Mouse (Mus musculus) gastrocnemius, adult 8-10 months (tissue): ENCODE data around the gene Tbata. TPM values are rescaled to one million over a fixed set of nuclear protein-coding genes. Genes with fewer than 3 reads are reported as not detected.
A peak's percentile ranks its signal among the peaks of the same experiment; 100 is the strongest.

ENCODE experiments used
- DNase-seq, 2 experiments: peaks; one replicate each; pipeline ENCODE4 v3.0.0; 2022; ENCODE audit warnings: low spot score in 2 of 2
- microRNA-seq: library from miRNA; unstranded; fragments of <30 nt; microRNA quantifications from one replicate; pipeline ENCODE4 v1.2.0, GENCODE M21; 2022
- total RNA-seq, 4 experiments: library from RNA; stranded (reverse); gene quantifications; 2 replicates each; pipeline ENCODE4 v1.2.4; 2022

Gene Tbata
- total RNA-seq, 4 experiments from 2014 or later = not detected

DNA sequence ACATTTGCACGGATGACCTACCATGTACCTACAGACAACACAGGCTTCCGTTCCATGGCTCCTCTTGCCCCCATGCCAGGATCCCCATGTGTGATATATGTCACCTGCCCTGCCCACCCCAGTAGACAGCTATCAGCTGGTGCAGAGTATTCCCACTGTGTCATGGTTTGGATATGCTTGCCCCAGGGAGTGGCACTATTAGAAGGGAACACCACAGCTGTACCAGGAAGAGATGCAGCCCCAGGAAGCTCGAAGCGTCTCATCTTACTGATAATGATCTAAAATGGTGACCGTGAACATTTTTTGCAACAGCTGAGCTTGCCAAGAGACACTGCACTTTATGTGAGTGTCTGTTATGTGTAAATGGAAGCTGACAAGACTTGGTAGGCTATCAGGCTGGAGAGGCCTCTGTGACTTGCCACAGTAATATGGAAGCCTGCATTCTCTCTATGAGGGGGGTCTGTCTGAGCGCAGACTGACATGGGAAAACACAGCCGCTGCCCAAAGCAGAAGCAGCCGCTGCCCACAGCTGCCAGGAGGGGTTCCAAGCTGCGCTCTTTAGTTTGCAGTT, 36.4 kb downstream of the Tbata start:
- no peak for DNase-seq

- DNase-seq = no peak
These were observed 39.4 kb downstream of the Tbata start for GRCm38 (mm10) chr10:61211105-61211504.

GRCm38 (mm10) chr10:61211743-61212142, 40.0 kb downstream of the Tbata start:
- DNase-seq = no peak

DNA sequence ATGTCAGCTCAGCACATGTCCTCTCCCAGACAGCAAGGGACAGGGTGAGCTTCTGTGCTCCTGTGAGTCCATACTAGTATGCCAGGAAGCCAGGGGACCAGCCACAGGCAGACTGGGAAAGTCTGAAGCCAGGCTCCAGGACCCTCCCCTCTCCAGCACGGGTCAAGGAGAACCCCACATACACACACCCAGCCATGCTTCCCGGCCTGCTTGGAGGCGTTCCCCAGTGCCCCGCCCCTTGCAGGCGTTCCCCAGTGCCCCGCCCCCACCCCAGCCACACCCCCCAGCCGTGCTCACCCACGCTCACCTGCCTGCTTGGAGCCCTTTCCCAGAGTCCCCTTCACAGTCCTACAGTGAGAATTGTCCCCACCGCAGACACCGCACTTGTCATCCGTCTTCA, 41.1 kb downstream of the Tbata start:
- no peak for DNase-seq

DNA sequence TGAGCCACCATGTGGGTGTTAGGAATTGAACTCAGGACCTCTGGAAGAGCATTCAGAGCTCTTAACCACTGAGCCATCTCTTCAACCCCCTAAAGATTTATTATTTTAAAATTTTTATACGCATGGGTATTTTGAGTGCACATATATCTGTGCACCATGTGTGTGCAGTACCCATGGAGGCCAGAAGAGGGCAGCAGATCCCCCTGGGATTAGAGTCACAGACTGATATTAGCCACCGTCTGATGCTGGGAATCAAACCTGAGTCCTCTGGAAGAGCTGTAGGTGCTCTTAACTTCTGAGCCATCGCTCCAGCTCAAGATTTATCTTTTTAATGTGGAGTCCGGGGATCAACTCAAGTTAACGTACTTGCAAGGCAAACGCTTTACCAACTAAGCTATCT, 43.9 kb downstream of the Tbata start:
- no peak for DNase-seq

DNA sequence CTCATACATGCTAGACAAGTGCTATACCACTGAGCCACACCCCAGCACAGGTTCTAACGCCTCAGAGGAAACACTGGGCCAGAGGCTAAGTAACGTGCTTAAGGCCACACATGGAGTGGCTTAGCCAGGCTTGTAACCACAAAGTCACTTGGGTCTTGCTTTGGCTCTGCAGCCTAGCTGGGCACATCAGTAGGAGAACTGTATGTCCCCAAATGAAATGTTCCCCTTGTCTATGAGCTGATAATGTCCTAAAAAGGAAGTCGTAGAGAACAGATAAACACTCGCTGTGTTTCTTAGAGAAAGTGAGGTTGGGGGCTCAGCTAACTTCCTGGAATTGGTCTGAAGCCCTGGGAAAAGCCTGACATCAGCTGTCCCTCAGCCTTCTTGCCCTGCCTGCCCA, 44.4 kb downstream of the Tbata start:
- DNase-seq = no peak

- DNase-seq = no peak
These were observed 47.6 kb downstream of the Tbata start for GRCm38 (mm10) chr10:61219318-61219717.

DNA sequence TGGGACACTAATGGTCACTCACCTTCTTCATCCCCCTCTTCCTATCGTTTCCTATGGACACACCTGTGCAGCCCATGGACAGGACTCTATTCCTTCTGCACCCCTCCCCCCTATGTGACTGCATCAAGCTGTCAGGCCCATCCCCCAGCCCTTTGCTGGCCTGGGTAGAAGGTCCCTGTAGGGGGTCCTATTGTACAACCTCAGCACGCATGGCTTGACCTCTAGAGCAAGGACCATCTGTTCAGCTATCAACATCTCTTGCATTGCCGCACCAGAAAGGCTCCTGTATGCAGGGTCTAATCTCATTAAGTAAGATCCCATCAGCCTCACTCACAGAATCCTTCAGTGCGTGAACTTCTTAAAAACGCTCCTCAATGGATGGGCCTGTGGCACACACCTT, 53.9 kb downstream of the Tbata start:
- DNase-seq = no peak

- DNase-seq = no peak
These were observed 55.1 kb downstream of the Tbata start for GRCm38 (mm10) chr10:61226784-61227396.

GRCm38 (mm10) chr10:61231756-61232155, 60.0 kb downstream of the Tbata start:
- DNase-seq = no peak

GRCm38 (mm10) chr10:61232858-61233567, 61.3 kb downstream of the Tbata start:
- DNase-seq = peak in 1 of 2 experiments; percentile 46

- no peak for DNase-seq
These were observed 62.6 kb downstream of the Tbata start for GRCm38 (mm10) chr10:61234319-61234718.

- no peak for DNase-seq
These were observed 64.0 kb downstream of the Tbata start for GRCm38 (mm10) chr10:61235677-61236267.

GRCm38 (mm10) chr10:61236683-61237390, 65.1 kb downstream of the Tbata start:
- DNase-seq = no peak

- DNase-seq = no peak
These were observed 65.6 kb downstream of the Tbata start for GRCm38 (mm10) chr10:61237391-61237785.

Small RNA genes within 50 kb of the gene (microRNA-seq; reads per million reads assigned to microRNA genes)
- not detected for gene Gm44308

Other genes starting within 250 kb of the Tbata start
- under 1 TPM in 2 of 4 experiments, not detected in 2; 0.34 to 0.70 TPM for gene Pcbd1, start 82.6 kb upstream of the Tbata start, total RNA-seq
- gene Sgpl1, start 24.3 kb upstream of the Tbata start, total RNA-seq = 1 to 10 TPM; 3.5 to 6.4 (median 5.5) TPM
- under 1 TPM; 0.31 to 0.58 (median 0.47) TPM for gene Adamts14, start 101.5 kb downstream of the Tbata start, total RNA-seq
- not detected for gene Prf1, start 125.9 kb downstream of the Tbata start, total RNA-seq
- 1 to 10 TPM; 2.7 to 5.7 (median 4.5) TPM for gene Pald1, start 211.6 kb downstream of the Tbata start, total RNA-seq
- gene Nodal, start 246.0 kb downstream of the Tbata start, total RNA-seq = under 1 TPM in 3 of 4 experiments, not detected in 1; 0.12 to 0.24 (median 0.13) TPM